Mouse (Mus musculus): ENCODE results near the gene Runx3.

DNA sequence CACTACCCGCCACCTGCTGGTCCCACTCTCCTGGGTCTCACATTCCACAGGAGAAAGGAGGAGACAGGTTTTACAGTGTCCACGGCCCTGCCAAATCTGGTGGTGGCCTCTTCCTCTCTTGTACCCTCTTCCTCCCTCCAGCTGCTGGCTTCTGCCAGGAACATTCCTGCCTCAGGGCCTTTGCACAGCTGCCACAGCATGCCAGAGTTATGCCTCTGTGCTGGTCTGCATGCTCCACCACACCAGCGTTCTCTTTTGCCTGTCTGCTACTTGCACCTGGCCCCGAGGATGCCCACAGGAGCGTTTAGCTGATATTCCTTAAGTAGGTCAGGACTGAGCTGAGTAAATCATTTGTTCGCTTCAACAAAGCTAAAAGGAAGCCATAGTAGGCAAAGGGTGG, 45.3 kb downstream of the Runx3 start:
- TF ChIP-seq POLR2A (IDR thresholded peaks at IDR 0.05; ENCODE audit: control insufficient read depth, low read depth, low read length) (no peak), CTCF (IDR thresholded peaks at IDR 0.05; ENCODE audit: control insufficient read depth, insufficient read depth, insufficient replicate concordance, low read depth, low read length) (no peak)

Measured in testis, adult 2 months (tissue).